Mouse (Mus musculus) forebrain, embryonic 14.5 days (tissue): ENCODE results near the gene Adck2. TPM values are rescaled to one million over a fixed set of nuclear protein-coding genes. Genes with fewer than 3 reads are reported as not detected.

ENCODE experiments used
- ATAC-seq: fragments of 200-750 bp; cut with Nextera tagmentation; 2 replicates; pipeline ENCODE4 v1.8.0; 2017; ENCODE audit warnings: mild to moderate bottlenecking, moderate library complexity
- DNase-seq: peaks from one replicate; pipeline ENCODE4 v3.0.0-alpha.2; 2015; ENCODE audit warnings: low spot score
- H3K27ac ChIP-seq: fragments of 300-500 bp; sonication (generic); 2 replicates; pipeline ENCODE4 v1.5.1; 2014; ENCODE audit warnings: low read depth, mild to moderate bottlenecking, control low read depth, low read length, moderate library complexity
- H3K27me3 ChIP-seq: fragments of 300-500 bp; sonication (generic); replicated peaks from 2 replicates; pipeline ENCODE4 v1.6.1; 2014; ENCODE audit warnings: low read length, control low read depth, mixed read lengths; ENCODE audit not compliant: control insufficient read depth, insufficient read depth
- H3K36me3 ChIP-seq: fragments of 300-500 bp; sonication (generic); 2 replicates; pipeline ENCODE4 v1.6.1; 2014; ENCODE audit warnings: low read length, control low read depth; ENCODE audit not compliant: control insufficient read depth, insufficient read depth
- H3K4me1 ChIP-seq: fragments of 300-500 bp; sonication (generic); 2 replicates; pipeline ENCODE4 v1.6.1; 2014; ENCODE audit warnings: antibody characterized with exemption, low read length, control low read depth; ENCODE audit not compliant: control insufficient read depth, insufficient read depth
- H3K4me2 ChIP-seq: fragments of 300-500 bp; sonication (generic); 2 replicates; pipeline ENCODE4 v1.6.1; 2014; ENCODE audit warnings: mild to moderate bottlenecking, control low read depth, low read length
- H3K4me3 ChIP-seq: fragments of 300-500 bp; sonication (generic); 2 replicates; pipeline ENCODE4 v1.5.1; 2014; ENCODE audit warnings: low read depth, low read length, control low read depth
- H3K9ac ChIP-seq: fragments of 300-500 bp; sonication (generic); 2 replicates; pipeline ENCODE4 v1.6.1; 2014; ENCODE audit warnings: mild to moderate bottlenecking, low read length, control low read depth, moderate library complexity
- H3K9me3 ChIP-seq: fragments of 300-500 bp; sonication (generic); replicated peaks from 2 replicates; pipeline ENCODE4 v1.6.1; 2016; ENCODE audit warnings: low read length, control low read depth, mixed read lengths; ENCODE audit not compliant: control insufficient read depth
- WGBS: fragments of 180-500 bp; shearing (Covaris S2); extraction: QIAGEN DNeasy Blood & Tissue Kit; methylation state at CpG from one replicate; pipeline ENCODE4 v1.1.7; 2014; 5-methylcytosine and 5-hydroxymethylcytosine counted together
- polyA plus RNA-seq: library from polyadenylated mRNA; unstranded; fragments of >200 nt; fragmentation: Nextera tagmentation; extraction: Ambion mirVana; gene quantifications from 2 replicates; pipeline ENCODE4 v1.2.1, GENCODE M21; 2014

Adck2 gene
- polyA plus RNA-seq, result 30.4 and 31.5 TPM in 2 replicates

GRCm38 (mm10) chr6:39573791-39574554 lies at the start of gene Adck2:
Adck2 (plus strand) TSS chr6:39573873.
- H3K27me3 ChIP-seq, result no peaks in the 10 kb centered on the region
- H3K9ac ChIP-seq, result peak within 1 kb of the TSS; percentile 84
- peaks cover 19% of the 10 kb centered on the region for H3K36me3 ChIP-seq
- H3K4me1 ChIP-seq, result peaks cover 8% of the 10 kb centered on the region
- peak within 1 kb of the TSS; percentile 75 for H3K4me3 ChIP-seq
- peak; percentile 89 for DNase-seq
- H3K4me2 ChIP-seq, result peak within 1 kb of the TSS; percentile 90
- WGBS, result 1% methylated on average over 48 of the region's 49 CpGs
- H3K27ac ChIP-seq, result peak within 1 kb of the TSS; percentile 93
- peak; percentile 98 for ATAC-seq
- H3K9me3 ChIP-seq, result no peaks in the 10 kb centered on the region

GRCm38 (mm10) chr6:39526797-39527196 lies 46.9 kb upstream of the Adck2 start:
- Histone ChIP-seq H3K9ac (no peak overlapping the region), H3K9me3 (no peaks in the 10 kb centered on the region), H3K36me3 (peaks cover 17% of the 10 kb centered on the region), H3K27ac (no peak overlapping the region), H3K27me3 (no peaks in the 10 kb centered on the region), H3K4me3 (no peak overlapping the region), H3K4me2 (no peak overlapping the region), H3K4me1 (peaks cover 21% of the 10 kb centered on the region)
- no peak for ATAC-seq
- no peak for DNase-seq
- 83% methylated on average over 9 of the region's 10 CpGs for WGBS

DNA sequence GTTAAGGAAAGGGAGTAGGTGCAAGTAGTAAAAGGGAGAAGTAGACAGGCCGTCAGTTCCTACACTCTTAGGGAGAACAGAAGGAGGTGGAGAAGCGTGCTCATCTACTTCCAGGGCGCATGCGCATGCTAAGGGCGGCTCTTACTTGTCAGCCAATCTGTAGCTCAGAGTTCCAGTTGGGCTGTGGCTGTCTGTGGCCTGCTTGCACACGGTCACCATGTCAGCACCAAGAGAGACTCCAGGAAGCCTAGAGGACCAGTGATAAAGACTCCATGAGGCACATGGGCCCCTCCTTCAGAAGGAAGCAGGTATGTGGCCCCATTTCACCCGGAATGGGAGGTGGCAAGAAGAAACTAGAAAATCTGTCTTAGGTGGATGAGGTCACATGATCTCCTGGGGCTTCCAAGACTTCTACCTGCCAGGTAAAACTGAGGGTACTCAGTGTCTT lies 46.3 kb upstream of the Adck2 start:
- Histone ChIP-seq H3K27me3 (no peaks in the 10 kb centered on the region), H3K4me3 (no peak overlapping the region), H3K4me1 (peaks cover 21% of the 10 kb centered on the region), H3K9me3 (no peaks in the 10 kb centered on the region), H3K4me2 (no peak overlapping the region), H3K36me3 (peaks cover 12% of the 10 kb centered on the region), H3K9ac (no peak overlapping the region), H3K27ac (0 out of 2 replicates have a peak overlapping the region, but pooled peaks have one; percentile 70)
- DNase-seq, result no peak
- ATAC-seq, result 0 out of 2 replicates have a peak, but pooled peaks have one; percentile 22
- 88% methylated on average over 7 of the region's 7 CpGs for WGBS

- Histone ChIP-seq H3K27me3 (no peaks in the 10 kb centered on the region), H3K4me2 (no peak overlapping the region), H3K36me3 (peaks cover 8% of the 10 kb centered on the region; the same call in 1 of the 2 replicates), H3K9me3 (no peaks in the 10 kb centered on the region), H3K27ac (peak overlapping the region; percentile 70; the same call in 1 of the 2 replicates), H3K4me3 (no peak overlapping the region), H3K4me1 (peaks cover 21% of the 10 kb centered on the region), H3K9ac (no peak overlapping the region)
- DNase-seq (peak; percentile 47), ATAC-seq (no peak)
- 28% methylated on average over 4 of the region's 4 CpGs for WGBS
Measured at GRCm38 (mm10) chr6:39527811-39528210, 45.9 kb upstream of the Adck2 start.

DNA sequence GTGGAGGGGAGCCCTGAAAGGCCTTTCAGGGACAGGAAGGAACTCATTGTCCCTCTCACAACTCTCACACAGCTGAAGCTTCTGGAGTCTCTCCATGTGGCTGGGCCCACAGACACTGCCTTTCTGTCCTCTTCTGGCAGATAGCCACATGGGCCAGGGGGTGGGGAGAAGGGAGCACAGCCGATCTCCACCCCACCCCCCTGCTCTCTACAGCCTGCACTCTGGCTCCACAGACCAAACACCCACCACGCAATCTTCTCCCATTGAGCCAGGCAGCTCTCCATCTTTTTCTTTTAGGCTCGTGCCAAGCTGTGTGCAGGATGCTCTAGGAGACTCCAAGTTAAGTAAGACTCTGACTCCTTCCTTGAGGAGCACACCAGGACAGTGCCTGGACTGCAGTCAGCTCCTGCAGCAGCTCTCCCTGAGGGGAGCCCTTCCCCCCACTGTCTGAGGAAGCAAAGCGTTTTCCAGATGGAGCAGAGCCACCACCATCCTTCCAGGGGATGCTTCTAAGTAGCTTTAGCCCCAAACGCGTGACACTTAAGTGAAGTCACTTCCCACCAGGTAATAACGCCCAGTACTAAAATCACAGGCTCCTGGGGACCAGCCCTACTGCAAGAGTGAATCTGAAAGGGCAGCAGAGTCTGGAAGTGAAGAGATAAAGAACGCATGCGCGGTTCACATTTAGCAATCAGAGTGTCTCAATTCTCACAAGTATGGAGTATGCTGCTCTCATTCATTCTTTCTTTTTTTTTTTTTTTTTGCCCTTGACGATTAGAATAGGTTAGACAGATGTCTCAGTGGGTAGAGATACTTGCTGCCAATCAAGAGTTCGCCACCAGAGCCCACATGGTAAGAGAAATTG lies 44.8 kb upstream of the Adck2 start:
- H3K36me3 ChIP-seq, result no peaks in the 10 kb centered on the region
- H3K27me3 ChIP-seq, result no peaks in the 10 kb centered on the region
- peak; percentile 66 for DNase-seq
- peaks cover 21% of the 10 kb centered on the region for H3K4me1 ChIP-seq
- peak overlapping the region; percentile 70 for H3K27ac ChIP-seq
- peak; percentile 83 for ATAC-seq
- no peak overlapping the region; the same call in 1 of the 2 replicates for H3K9ac ChIP-seq
- H3K4me2 ChIP-seq, result no peak overlapping the region; the same call in 1 of the 2 replicates
- WGBS, result 38% methylated on average over 12 of the region's 12 CpGs
- H3K9me3 ChIP-seq, result no peaks in the 10 kb centered on the region
- H3K4me3 ChIP-seq, result no peak overlapping the region

GRCm38 (mm10) chr6:39534944-39535343 lies 38.7 kb upstream of the Adck2 start:
- Histone ChIP-seq H3K36me3 (no peaks in the 10 kb centered on the region), H3K4me2 (no peak overlapping the region), H3K4me3 (no peak overlapping the region), H3K27ac (no peak overlapping the region), H3K27me3 (no peaks in the 10 kb centered on the region), H3K9me3 (no peaks in the 10 kb centered on the region), H3K4me1 (peaks cover 6% of the 10 kb centered on the region), H3K9ac (no peak overlapping the region)
- ATAC-seq (no peak), DNase-seq (no peak)

- WGBS, result 68% methylated on average over 1 of the region's 1 CpGs
- no peak for ATAC-seq
- H3K4me3 ChIP-seq, result no peak overlapping the region
Measured at GRCm38 (mm10) chr6:39536621-39537020, 37.1 kb upstream of the Adck2 start.

DNA sequence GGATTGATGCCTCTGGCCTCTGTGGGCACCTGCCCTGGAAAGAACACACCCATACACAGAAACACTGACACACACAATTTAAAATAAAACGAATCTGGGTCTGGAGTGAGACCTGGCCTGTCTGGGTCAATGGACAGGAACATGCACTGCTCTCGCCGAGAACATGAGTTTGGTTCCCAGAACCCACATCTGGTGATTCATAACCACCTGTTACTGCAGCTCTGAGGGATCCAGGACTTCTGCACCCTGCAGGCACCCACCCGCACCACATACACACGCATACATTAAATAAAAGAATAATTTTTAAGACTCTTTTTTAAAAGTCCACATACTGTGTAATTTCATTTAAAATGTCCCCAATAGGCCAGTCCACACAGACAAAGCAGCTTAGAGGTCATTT lies 36.4 kb upstream of the Adck2 start:
- 95% methylated on average over 5 of the region's 5 CpGs for WGBS
- no peak for DNase-seq
- peaks cover 15% of the 10 kb centered on the region for H3K4me1 ChIP-seq

More at GRCm38 (mm10) chr6:39536621-39537020, 37.1 kb upstream of the Adck2 start:
- Histone ChIP-seq H3K9ac (no peak overlapping the region), H3K27me3 (no peaks in the 10 kb centered on the region), H3K27ac (no peak overlapping the region), H3K4me2 (no peak overlapping the region), H3K9me3 (no peaks in the 10 kb centered on the region), H3K4me1 (peaks cover 15% of the 10 kb centered on the region), H3K36me3 (no peaks in the 10 kb centered on the region)
- DNase-seq, result no peak

More for the DNA sequence above, 36.4 kb upstream of the Adck2 start:
- H3K9ac ChIP-seq, result no peak overlapping the region
- no peaks in the 10 kb centered on the region for H3K9me3 ChIP-seq
- ATAC-seq, result no peak
- no peak overlapping the region for H3K4me2 ChIP-seq
- no peaks in the 10 kb centered on the region for H3K36me3 ChIP-seq
- no peak overlapping the region for H3K4me3 ChIP-seq
- H3K27ac ChIP-seq, result no peak overlapping the region
- no peaks in the 10 kb centered on the region for H3K27me3 ChIP-seq
